Mouse (Mus musculus) brain, embryonic 18.5 days (tissue): ENCODE data around the gene Edaradd.
"Not testable (repeated sequence)": the region's sequence is repeated elsewhere in the genome, so short reads cannot be mapped to it uniquely, and the experiment has no call there.

Experiments used
- DNase-seq: peaks from one replicate; pipeline ENCODE4 v3.0.0-alpha.2; 2012; ENCODE audit warnings: low read depth, low spot score

The Edaradd gene

GRCm38 (mm10) chr13:12511189-12511965 is 8.9 kb downstream of the Edaradd start:
- DNase-seq = no peak

DNA sequence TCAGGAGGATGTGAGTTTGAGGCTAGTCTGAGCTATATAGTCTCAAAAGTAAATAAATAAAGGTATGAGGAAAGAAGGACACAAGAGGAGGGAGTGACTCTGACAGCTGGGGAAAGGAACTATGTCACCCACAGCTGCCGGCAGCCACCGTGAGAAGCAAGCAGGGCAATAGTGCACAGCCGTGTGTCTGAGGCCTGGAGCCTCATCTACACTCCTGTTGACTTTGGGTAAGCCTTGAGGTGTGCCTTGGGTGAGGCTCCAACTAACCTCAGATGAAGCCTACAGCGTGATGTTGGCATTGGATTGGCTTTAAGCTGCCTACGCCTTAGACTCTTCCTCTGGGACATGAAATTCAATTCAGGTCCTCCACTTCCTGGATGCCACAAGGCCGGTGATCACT is 10.2 kb downstream of the Edaradd start:
- no peak for DNase-seq

DNA sequence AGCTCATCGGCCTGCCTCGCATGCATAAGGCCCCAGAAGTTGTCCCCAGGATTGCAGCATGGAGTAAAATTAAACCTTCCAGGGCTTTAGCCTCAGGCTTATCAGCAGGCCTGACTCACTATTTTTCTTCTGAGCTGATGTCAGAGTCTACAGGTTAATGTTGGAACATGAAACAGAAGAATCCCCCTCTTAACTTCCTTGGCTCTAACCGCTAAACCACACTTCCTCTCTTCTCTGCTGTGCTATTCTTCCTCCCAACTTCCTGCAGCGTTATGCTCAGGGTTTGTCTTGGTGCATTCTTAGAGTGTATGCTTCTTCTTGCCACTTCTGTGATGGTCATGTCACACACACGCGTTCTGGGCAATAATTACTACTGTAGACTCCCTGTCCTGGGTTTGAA is 12.8 kb downstream of the Edaradd start:
- no peak for DNase-seq

- DNase-seq = no peak
Measured at GRCm38 (mm10) chr13:12505359-12505758, 14.9 kb downstream of the Edaradd start.

DNA sequence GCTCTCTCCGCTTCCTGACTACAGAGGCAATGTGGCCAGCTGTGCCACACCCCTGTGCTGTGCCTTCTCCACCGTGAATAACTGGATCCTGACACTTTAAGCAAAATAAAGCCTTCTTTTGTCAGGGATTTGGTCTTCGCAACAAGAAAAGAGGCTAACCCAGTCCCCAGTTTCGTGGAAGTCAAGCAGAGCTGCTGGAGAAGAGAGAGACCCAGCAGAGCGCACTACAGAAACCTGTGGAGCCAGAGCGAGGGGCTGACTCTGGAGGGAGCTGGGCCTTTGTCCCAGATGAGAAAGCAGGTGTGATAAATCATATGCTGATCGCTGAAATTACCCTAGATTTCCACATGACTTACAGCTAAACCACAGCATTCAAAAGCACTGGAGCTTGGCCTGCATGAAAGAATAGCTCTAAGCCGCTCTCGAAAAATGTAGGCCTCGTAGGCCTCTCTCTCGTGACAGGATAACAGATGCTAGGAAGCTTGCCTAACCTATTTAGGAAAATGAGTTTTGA is 16.9 kb downstream of the Edaradd start:
- DNase-seq = no peak

- DNase-seq = no peak
Measured at GRCm38 (mm10) chr13:12502665-12503237, 17.5 kb downstream of the Edaradd start.

- DNase-seq = no peak
Measured at GRCm38 (mm10) chr13:12499107-12499506, 21.1 kb downstream of the Edaradd start.

- DNase-seq = no peak
Measured at GRCm38 (mm10) chr13:12497809-12498208, 22.4 kb downstream of the Edaradd start.

- DNase-seq = no peak
Measured at GRCm38 (mm10) chr13:12494750-12495149, 25.5 kb downstream of the Edaradd start.

- DNase-seq = no peak
Measured at GRCm38 (mm10) chr13:12492515-12492914, 27.7 kb downstream of the Edaradd start.

DNA sequence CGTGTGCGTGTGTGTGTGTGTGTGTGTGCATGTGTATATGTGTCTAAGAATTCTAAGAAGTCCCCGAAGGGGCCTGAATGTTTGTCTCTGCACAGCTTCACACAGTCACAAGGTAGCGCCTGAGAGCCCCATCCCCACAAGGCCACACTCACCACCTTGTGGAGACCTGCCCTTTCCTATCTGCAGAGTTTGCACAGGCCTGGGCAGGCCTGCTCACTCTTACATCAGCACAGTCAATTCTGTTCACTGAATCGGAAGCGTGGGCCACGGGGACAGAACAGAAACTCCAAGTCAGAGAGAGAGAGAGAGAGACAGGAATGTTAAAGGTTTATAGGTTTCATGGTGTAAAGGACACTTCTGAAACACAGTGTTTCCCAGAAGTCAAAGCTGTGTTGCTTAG is 34.6 kb downstream of the Edaradd start:
- no peak for DNase-seq

- no peak for DNase-seq
Measured at GRCm38 (mm10) chr13:12485197-12485596, 35.0 kb downstream of the Edaradd start.

DNA sequence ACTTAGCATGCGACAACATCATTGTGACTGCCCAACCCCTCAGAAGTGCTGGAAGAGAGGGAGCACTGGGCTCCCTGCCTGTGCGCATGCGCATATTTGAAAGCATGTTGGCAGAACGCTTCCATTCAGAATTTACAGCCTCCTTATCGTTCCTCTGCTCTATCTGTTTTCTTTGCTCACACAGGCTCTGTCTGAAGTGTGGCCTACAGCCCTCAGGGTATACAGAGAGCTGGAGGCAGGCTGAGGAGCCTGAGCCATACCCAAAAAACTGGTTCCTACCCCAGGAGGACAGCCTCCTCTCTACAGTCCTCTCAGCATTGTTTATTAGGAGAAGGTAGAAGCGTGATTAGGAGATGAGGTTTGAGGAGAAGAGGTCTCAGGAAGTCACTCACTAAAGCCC is 40.4 kb downstream of the Edaradd start:
- DNase-seq = no peak

DNA sequence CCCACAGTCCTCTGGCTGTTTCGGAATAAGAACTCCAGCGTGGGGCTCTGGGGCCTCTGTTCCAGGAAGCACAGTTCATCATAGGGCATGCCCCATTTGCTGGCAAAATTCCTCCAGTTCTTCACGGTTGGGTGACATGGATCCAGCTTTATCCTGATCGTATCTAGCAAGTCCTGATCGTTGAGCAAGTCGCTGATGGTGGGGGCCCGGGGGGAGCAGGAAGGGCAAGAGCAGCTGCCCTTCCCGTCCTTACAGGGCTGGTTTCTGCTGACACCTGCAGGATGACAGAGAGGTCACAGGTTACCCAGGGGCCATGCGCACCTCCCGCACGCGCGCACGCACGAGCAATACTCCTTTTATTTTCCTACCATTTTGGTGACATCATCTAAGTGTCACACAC is 41.9 kb downstream of the Edaradd start:
- no peak for DNase-seq

GRCm38 (mm10) chr13:12476886-12477285 is 43.4 kb downstream of the Edaradd start:
- no peak for DNase-seq

- DNase-seq = no peak
Measured at GRCm38 (mm10) chr13:12475239-12475638, 45.0 kb downstream of the Edaradd start.

DNA sequence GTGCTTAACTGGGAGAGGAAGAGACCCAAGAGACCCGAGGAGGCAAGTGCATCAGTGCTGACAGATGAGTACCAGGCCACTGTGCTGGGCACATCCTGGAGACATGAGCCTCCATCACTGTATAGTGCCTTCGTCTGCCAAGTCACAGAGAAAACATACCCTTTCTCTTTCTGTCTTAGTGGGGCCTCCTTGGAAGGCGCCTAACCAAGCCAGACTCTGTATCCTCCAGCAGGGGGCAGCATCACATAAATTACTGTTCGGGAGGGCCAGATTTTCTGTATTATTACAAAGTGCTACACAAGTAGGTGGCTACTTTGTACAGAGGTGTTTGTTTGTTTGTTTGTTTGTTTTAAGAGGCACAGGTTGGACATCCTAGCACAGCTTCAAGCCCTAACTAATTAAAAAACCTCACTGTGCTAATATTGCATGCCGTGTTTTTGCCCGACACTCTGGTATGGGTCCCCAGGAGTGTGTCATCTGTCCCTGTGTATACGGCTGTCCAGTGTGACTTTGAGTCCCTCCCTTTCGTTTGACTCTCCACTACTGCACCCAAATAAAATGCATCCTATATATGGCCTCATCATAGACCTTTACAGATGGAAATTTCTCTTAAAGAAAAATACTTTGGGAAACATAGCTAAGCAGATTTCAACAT is 46.4 kb downstream of the Edaradd start:
- DNase-seq = peak; percentile 49

GRCm38 (mm10) chr13:12468488-12468887 is 51.8 kb downstream of the Edaradd start:
- no peak for DNase-seq

GRCm38 (mm10) chr13:12464844-12465243 is 55.4 kb downstream of the Edaradd start, which contains the start of gene Lgals8:
TSS of gene Lgals8 (minus strand) at chr13:12464944.
- DNase-seq = no peak

GRCm38 (mm10) chr13:12464159-12464558 is 56.1 kb downstream of the Edaradd start:
- DNase-seq = not testable (repeated sequence)

GRCm38 (mm10) chr13:12462623-12463022 is 57.6 kb downstream of the Edaradd start:
- DNase-seq = no peak

GRCm38 (mm10) chr13:12461730-12462119 is 58.5 kb downstream of the Edaradd start:
- no peak for DNase-seq
